Mouse (Mus musculus) G1E (cell line): ENCODE measurements around the gene Arhgap19.

Experiments used
- CTCF ChIP-seq: IDR thresholded peaks from 2 replicates; pipeline ENCODE4 v1.5.1; 2012; ENCODE audit warnings: low read depth, low read length, inconsistent platforms, mixed read lengths
- GATA2 ChIP-seq: IDR thresholded peaks from 2 replicates; pipeline ENCODE4 v1.6.1; 2012; ENCODE audit warnings: low read depth, low read length, inconsistent platforms, borderline replicate concordance
- POLR2AphosphoS5 ChIP-seq: IDR thresholded peaks from 2 replicates; pipeline ENCODE4 v1.6.1; 2012; ENCODE audit warnings: low read depth, low read length, inconsistent platforms; ENCODE audit not compliant: insufficient replicate concordance
- TAL1 ChIP-seq: conservative IDR thresholded peaks from 2 replicates; pipeline ENCODE4 v1.6.1; 2012; ENCODE audit warnings: low read depth, low read length, inconsistent platforms, mixed read lengths

- no peak for TF ChIP-seq CTCF
- TF ChIP-seq GATA2, result no peak
- TF ChIP-seq TAL1, result no peak
- TF ChIP-seq POLR2AphosphoS5, result no peak
These were observed 39.4 kb upstream of the Arhgap19 start for GRCm38 (mm10) chr19:41841105-41841750.
